Mouse (Mus musculus) embryonic facial prominence, embryonic 14.5 days (tissue): Measurements from ENCODE around the gene Pex19. TPM values are rescaled to one million over a fixed set of nuclear protein-coding genes. Genes with fewer than 3 reads are reported as not detected.

Experiments used
- ATAC-seq: fragments of 200-750 bp; cut with Nextera tagmentation; 2 replicates; pipeline ENCODE4 v1.8.0; 2017; ENCODE audit warnings: low read depth, moderate number of reproducible peaks, moderate TSS enrichment
- DNase-seq: peaks from one replicate; pipeline ENCODE4 v3.0.0-alpha.2; 2015; ENCODE audit warnings: low spot score
- H3K27ac ChIP-seq: fragments of 300-500 bp; sonication (generic); replicated peaks from 2 replicates; pipeline ENCODE4 v1.5.1; 2014; ENCODE audit warnings: low read depth, mild to moderate bottlenecking, low read length, moderate library complexity
- H3K27me3 ChIP-seq: fragments of 300-500 bp; sonication (generic); replicated peaks from 2 replicates; pipeline ENCODE4 v1.6.1; 2014; ENCODE audit warnings: low read length; ENCODE audit not compliant: control insufficient read depth, insufficient read depth
- H3K36me3 ChIP-seq: fragments of 300-500 bp; sonication (generic); 2 replicates; pipeline ENCODE4 v1.6.1; 2014; ENCODE audit warnings: low read length, mixed read lengths; ENCODE audit not compliant: control insufficient read depth, insufficient read depth
- H3K4me1 ChIP-seq: fragments of 300-500 bp; sonication (generic); 2 replicates; pipeline ENCODE4 v1.6.1; 2014; ENCODE audit warnings: antibody characterized with exemption, low read length; ENCODE audit not compliant: control insufficient read depth, insufficient read depth
- H3K4me2 ChIP-seq: fragments of 300-500 bp; sonication (generic); 2 replicates; pipeline ENCODE4 v1.6.1; 2014; ENCODE audit warnings: low read depth, mild to moderate bottlenecking, low read length, moderate library complexity, mixed read lengths
- H3K4me3 ChIP-seq: fragments of 300-500 bp; sonication (generic); 2 replicates; pipeline ENCODE4 v1.5.1; 2014; ENCODE audit warnings: low read depth, mild to moderate bottlenecking, low read length
- H3K9ac ChIP-seq: fragments of 300-500 bp; sonication (generic); 2 replicates; pipeline ENCODE4 v1.6.1; 2014; ENCODE audit warnings: low read depth, mild to moderate bottlenecking, low read length, moderate library complexity, mixed read lengths
- H3K9me3 ChIP-seq: fragments of 300-500 bp; sonication (generic); 2 replicates; pipeline ENCODE4 v1.6.1; 2016; ENCODE audit warnings: low read length; ENCODE audit not compliant: control insufficient read depth
- WGBS: fragments of 180-500 bp; shearing (Covaris S2); extraction: QIAGEN DNeasy Blood & Tissue Kit; methylation state at CpG from one replicate; pipeline ENCODE4 v1.1.7; 2014; 5-methylcytosine and 5-hydroxymethylcytosine counted together
- polyA plus RNA-seq: library from polyadenylated mRNA; unstranded; fragments of >200 nt; fragmentation: Nextera tagmentation; extraction: Ambion mirVana; gene quantifications from 2 replicates; pipeline ENCODE4 v1.2.1, GENCODE M21; 2014

Gene Pex19
- polyA plus RNA-seq, 1 experiment from 2014 or later = 130 TPM

GRCm38 (mm10) chr1:172143570-172143969 lies 17.0 kb downstream of the Pex19 start:
- H3K4me1 ChIP-seq = 0 out of 2 replicates have a peak, but pooled peaks cover 5% of the 10 kb centered on the region
- DNase-seq = peak; percentile 70

GRCm38 (mm10) chr1:172147835-172148278 lies 21.3 kb downstream of the Pex19 start, which contains the start of gene Dcaf8:
Gene Dcaf8 (plus strand): TSS chr1:172148084.
- Histone ChIP-seq H3K4me2 (peak within 1 kb of the TSS; percentile 61), H3K9me3 (no peaks in the 10 kb centered on the region), H3K27me3 (no peaks in the 10 kb centered on the region), H3K36me3 (peaks cover 25% of the 10 kb centered on the region), H3K4me1 (0 out of 2 replicates have a peak, but pooled peaks cover 5% of the 10 kb centered on the region), H3K4me3 (peak within 1 kb of the TSS; percentile 98), H3K27ac (peak within 1 kb of the TSS; percentile 98), H3K9ac (peak within 1 kb of the TSS; percentile 100)
- DNase-seq = peak; percentile 98
- WGBS = under 1% methylated on average over 26 of the region's 42 CpGs
- peak; percentile 99 for ATAC-seq

More at GRCm38 (mm10) chr1:172143570-172143969, 17.0 kb downstream of the Pex19 start:
- Histone ChIP-seq H3K9ac (no peak overlapping the region), H3K27me3 (no peaks in the 10 kb centered on the region), H3K36me3 (no peaks in the 10 kb centered on the region), H3K9me3 (no peaks in the 10 kb centered on the region), H3K27ac (no peak overlapping the region), H3K4me3 (no peak overlapping the region), H3K4me2 (no peak overlapping the region)
- ATAC-seq = no peak
- WGBS = 32% methylated on average over 1 of the region's 1 CpGs

GRCm38 (mm10) chr1:172148279-172148954 lies 21.9 kb downstream of the Pex19 start:
- peak overlapping the region; percentile 98 for H3K27ac ChIP-seq
- H3K4me3 ChIP-seq = peak overlapping the region; percentile 98
- ATAC-seq (peak; percentile 44), DNase-seq (peak; percentile 74)
- 0 out of 2 replicates have a peak, but pooled peaks cover 5% of the 10 kb centered on the region for H3K4me1 ChIP-seq
- peak overlapping the region; percentile 61 for H3K4me2 ChIP-seq
- H3K27me3 ChIP-seq = no peaks in the 10 kb centered on the region
- no peaks in the 10 kb centered on the region for H3K9me3 ChIP-seq
- peak overlapping the region; percentile 100 for H3K9ac ChIP-seq
- peaks cover 30% of the 10 kb centered on the region for H3K36me3 ChIP-seq
- WGBS = 1% methylated on average over 38 of the region's 40 CpGs

GRCm38 (mm10) chr1:172148955-172149815 lies 22.6 kb downstream of the Pex19 start:
- 11% methylated on average over 19 of the region's 19 CpGs for WGBS
- no peak for ATAC-seq
- Histone ChIP-seq H3K9me3 (no peaks in the 10 kb centered on the region), H3K4me1 (0 out of 2 replicates have a peak, but pooled peaks cover 5% of the 10 kb centered on the region), H3K4me2 (peak overlapping the region; percentile 61), H3K27ac (peak overlapping the region; percentile 98), H3K27me3 (no peaks in the 10 kb centered on the region), H3K4me3 (peak overlapping the region; percentile 98), H3K36me3 (peaks cover 37% of the 10 kb centered on the region), H3K9ac (peak overlapping the region; percentile 100)
- DNase-seq = no peak

GRCm38 (mm10) chr1:172154536-172154935 lies 28.0 kb downstream of the Pex19 start:
- Histone ChIP-seq H3K9me3 (no peaks in the 10 kb centered on the region), H3K36me3 (peaks cover 69% of the 10 kb centered on the region), H3K9ac (no peak overlapping the region), H3K4me1 (no peaks in the 10 kb centered on the region), H3K27me3 (no peaks in the 10 kb centered on the region), H3K4me3 (no peak overlapping the region), H3K4me2 (no peak overlapping the region), H3K27ac (no peak overlapping the region)
- DNase-seq (no peak), ATAC-seq (no peak)
- 80% methylated on average over 3 of the region's 3 CpGs for WGBS

- 95% methylated on average over 3 of the region's 3 CpGs for WGBS
- no peaks in the 10 kb centered on the region for H3K9me3 ChIP-seq
- ATAC-seq (no peak), DNase-seq (no peak)
- H3K9ac ChIP-seq = no peak overlapping the region
- H3K4me3 ChIP-seq = no peak overlapping the region
- H3K4me1 ChIP-seq = no peaks in the 10 kb centered on the region
- no peak overlapping the region for H3K27ac ChIP-seq
- no peaks in the 10 kb centered on the region for H3K27me3 ChIP-seq
- H3K36me3 ChIP-seq = peaks cover 63% of the 10 kb centered on the region
- H3K4me2 ChIP-seq = no peak overlapping the region
These were observed 29.0 kb downstream of the Pex19 start for GRCm38 (mm10) chr1:172155518-172155917.

DNA sequence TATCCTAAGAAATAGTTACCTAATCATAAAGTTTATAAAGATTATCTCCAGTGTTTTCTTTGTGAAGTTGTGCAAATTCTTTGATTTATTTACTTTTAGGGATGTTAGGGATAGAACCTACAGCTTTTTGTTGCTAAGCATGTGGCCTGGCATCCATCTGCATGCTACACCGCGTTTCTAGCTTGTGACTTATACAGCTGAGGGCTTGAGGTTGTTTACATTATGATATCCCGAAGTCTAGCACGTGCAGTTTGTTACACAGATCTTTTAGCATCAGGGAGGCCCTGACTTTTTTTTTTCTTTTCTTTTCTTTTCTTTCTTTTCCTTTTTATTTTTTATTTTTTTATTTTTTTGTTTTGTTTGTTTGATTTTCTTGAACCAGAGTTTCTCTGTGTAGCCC lies 33.4 kb downstream of the Pex19 start:
- DNase-seq = no peak
- Histone ChIP-seq H3K27me3 (no peaks in the 10 kb centered on the region), H3K4me1 (no peaks in the 10 kb centered on the region), H3K4me3 (no peak overlapping the region), H3K36me3 (peaks cover 37% of the 10 kb centered on the region), H3K9ac (no peak overlapping the region), H3K9me3 (no peaks in the 10 kb centered on the region), H3K27ac (no peak overlapping the region), H3K4me2 (no peak overlapping the region)
- no peak for ATAC-seq
- 65% methylated on average over 4 of the region's 4 CpGs for WGBS

DNA sequence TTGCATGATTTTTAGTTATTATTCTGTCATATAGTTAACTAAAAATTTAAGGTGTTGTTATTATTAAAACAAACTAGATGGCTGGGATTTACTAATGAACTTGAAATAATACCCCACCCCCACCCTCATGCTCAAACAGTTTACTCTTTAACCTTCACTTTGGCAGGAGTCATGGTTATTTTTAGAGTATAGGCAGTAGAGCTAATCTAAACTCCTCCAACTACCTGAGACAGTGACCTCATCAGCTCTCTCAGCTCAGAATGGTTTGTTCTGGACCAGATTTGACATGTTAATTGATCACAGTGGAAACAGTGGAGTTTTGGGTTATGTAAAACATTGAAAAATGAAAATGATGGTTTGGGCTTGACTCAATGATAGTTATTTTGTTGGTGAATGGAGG lies 34.0 kb downstream of the Pex19 start:
- H3K9me3 ChIP-seq = no peaks in the 10 kb centered on the region

More for the DNA sequence above, 34.0 kb downstream of the Pex19 start:
- no peak overlapping the region for H3K27ac ChIP-seq
- DNase-seq = no peak
- no peak overlapping the region for H3K9ac ChIP-seq
- no peak overlapping the region for H3K4me2 ChIP-seq
- no peaks in the 10 kb centered on the region for H3K4me1 ChIP-seq
- no peak overlapping the region for H3K4me3 ChIP-seq
- peaks cover 35% of the 10 kb centered on the region for H3K36me3 ChIP-seq
- no peaks in the 10 kb centered on the region for H3K27me3 ChIP-seq
- no peak for ATAC-seq
